Mouse (Mus musculus) MEL-GATA-1-ER (cell line): ENCODE results near the gene Pp2d1.
A peak's percentile ranks its signal among the peaks of the same experiment; 100 is the strongest.
"Not testable (repeated sequence)": the region's sequence is repeated elsewhere in the genome, so short reads cannot be mapped to it uniquely, and the experiment has no call there.

Source experiments
- DNase-seq: peaks from one replicate; pipeline ENCODE4 v3.0.0-alpha.2; 2012; ENCODE audit warnings: low read depth; ENCODE audit errors: extremely low read depth

Pp2d1 gene

GRCm38 (mm10) chr17:53539351-53539750, at the start of gene Pp2d1:
Gene Pp2d1, minus strand, starts transcription at chr17:53539451.
- DNase-seq = not testable (repeated sequence)

- DNase-seq = no peak
These were observed 49.0 kb upstream of the Pp2d1 start for GRCm38 (mm10) chr17:53588097-53588855.

- peak; percentile 85 for DNase-seq
These were observed 48.0 kb upstream of the Pp2d1 start for GRCm38 (mm10) chr17:53587074-53587851.

GRCm38 (mm10) chr17:53583846-53584579, 44.8 kb upstream of the Pp2d1 start:
- no peak for DNase-seq

- DNase-seq = no peak
These were observed 43.6 kb upstream of the Pp2d1 start for GRCm38 (mm10) chr17:53582805-53583204.

GRCm38 (mm10) chr17:53582026-53582585, 42.9 kb upstream of the Pp2d1 start:
- DNase-seq = no peak

GRCm38 (mm10) chr17:53580237-53580636, 41.0 kb upstream of the Pp2d1 start:
- DNase-seq = no peak

- no peak for DNase-seq
These were observed 40.4 kb upstream of the Pp2d1 start for GRCm38 (mm10) chr17:53579612-53580011.

- no peak for DNase-seq
These were observed 39.5 kb upstream of the Pp2d1 start for GRCm38 (mm10) chr17:53578776-53579175.

GRCm38 (mm10) chr17:53578249-53578648, 39.0 kb upstream of the Pp2d1 start:
- no peak for DNase-seq

GRCm38 (mm10) chr17:53577754-53578153, 38.5 kb upstream of the Pp2d1 start:
- DNase-seq = no peak

GRCm38 (mm10) chr17:53577151-53577550, 37.9 kb upstream of the Pp2d1 start:
- no peak for DNase-seq

GRCm38 (mm10) chr17:53573019-53573556, 33.8 kb upstream of the Pp2d1 start:
- DNase-seq = no peak

- DNase-seq = not testable (repeated sequence)
These were observed 31.7 kb upstream of the Pp2d1 start for GRCm38 (mm10) chr17:53570932-53571331.

GRCm38 (mm10) chr17:53570361-53570875, 31.2 kb upstream of the Pp2d1 start:
- DNase-seq = peak; percentile 79

GRCm38 (mm10) chr17:53569829-53570228, 30.6 kb upstream of the Pp2d1 start:
- DNase-seq = peak; percentile 58

- no peak for DNase-seq
These were observed 29.6 kb upstream of the Pp2d1 start for GRCm38 (mm10) chr17:53568734-53569386.

- peak; percentile 84 for DNase-seq
These were observed 28.9 kb upstream of the Pp2d1 start for GRCm38 (mm10) chr17:53568118-53568517.

GRCm38 (mm10) chr17:53567346-53568101, 28.3 kb upstream of the Pp2d1 start:
- no peak for DNase-seq

- DNase-seq = peak; percentile 70
These were observed 27.7 kb upstream of the Pp2d1 start for GRCm38 (mm10) chr17:53566919-53567345.
